Mouse (Mus musculus): Measurements from ENCODE around the gene Arhgap24. TPM values are rescaled to one million over a fixed set of nuclear protein-coding genes. Genes with fewer than 3 reads are reported as not detected.
"Not testable (repeated sequence)": the region's sequence is repeated elsewhere in the genome, so short reads cannot be mapped to it uniquely, and the experiment has no call there.

The Arhgap24 gene
- total and polyA plus RNA-seq, 2 experiments, result 4.6 to 6.9 TPM

DNA sequence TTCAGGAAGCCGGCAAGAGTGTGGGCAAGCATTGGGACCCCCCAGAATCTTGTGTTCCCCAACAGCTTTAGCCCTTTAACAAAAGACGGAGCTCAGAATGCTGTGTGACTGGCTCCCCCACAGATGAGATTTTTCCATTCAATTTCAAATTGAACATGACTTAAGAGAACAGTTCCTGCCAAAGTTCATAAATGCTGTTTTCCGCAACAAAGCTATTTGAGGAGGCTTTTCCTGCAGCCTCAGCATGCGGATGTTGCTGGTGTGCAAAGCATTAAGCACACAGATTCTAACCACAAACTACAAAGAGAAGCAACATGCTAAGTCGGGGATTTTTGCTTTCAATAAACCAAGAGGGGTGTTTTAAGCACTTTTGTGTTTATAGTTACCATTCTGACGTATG is 449.0 kb downstream of the Arhgap24 start:
- Histone ChIP-seq H3K27me3 (ENCODE audit: control insufficient read depth, insufficient read depth, low read length) (no peaks in the 10 kb centered on the region), H3K9ac (ENCODE audit: low read depth, low read length) (no peak overlapping the region), H3K27ac (replicated peaks; ENCODE audit: insufficient read depth, low read depth, low read length) (no peak overlapping the region), H3K4me3 (ENCODE audit: insufficient read depth, low read depth, low read length) (no peak overlapping the region), H3K36me3 (ENCODE audit: control insufficient read depth, insufficient read depth, low read length) (no peaks in the 10 kb centered on the region), H3K79me2 (ENCODE audit: control insufficient read depth, insufficient read depth, low read length) (no peaks in the 10 kb centered on the region), H3K4me1 (ENCODE audit: control insufficient read depth, insufficient read depth, low read length) (no peaks in the 10 kb centered on the region)
- DNase-seq (ENCODE audit: extremely low read depth, low read depth, low spot score), result no peak
- TF ChIP-seq POLR2A (IDR thresholded peaks at IDR 0.05; ENCODE audit: extremely low read depth, insufficient read depth, low read length) (no peak), CTCF (IDR thresholded peaks at IDR 0.05; ENCODE audit: low read depth, low read length) (no peak)
- 69% methylated on average over 6 of the region's 6 CpGs for WGBS

DNA sequence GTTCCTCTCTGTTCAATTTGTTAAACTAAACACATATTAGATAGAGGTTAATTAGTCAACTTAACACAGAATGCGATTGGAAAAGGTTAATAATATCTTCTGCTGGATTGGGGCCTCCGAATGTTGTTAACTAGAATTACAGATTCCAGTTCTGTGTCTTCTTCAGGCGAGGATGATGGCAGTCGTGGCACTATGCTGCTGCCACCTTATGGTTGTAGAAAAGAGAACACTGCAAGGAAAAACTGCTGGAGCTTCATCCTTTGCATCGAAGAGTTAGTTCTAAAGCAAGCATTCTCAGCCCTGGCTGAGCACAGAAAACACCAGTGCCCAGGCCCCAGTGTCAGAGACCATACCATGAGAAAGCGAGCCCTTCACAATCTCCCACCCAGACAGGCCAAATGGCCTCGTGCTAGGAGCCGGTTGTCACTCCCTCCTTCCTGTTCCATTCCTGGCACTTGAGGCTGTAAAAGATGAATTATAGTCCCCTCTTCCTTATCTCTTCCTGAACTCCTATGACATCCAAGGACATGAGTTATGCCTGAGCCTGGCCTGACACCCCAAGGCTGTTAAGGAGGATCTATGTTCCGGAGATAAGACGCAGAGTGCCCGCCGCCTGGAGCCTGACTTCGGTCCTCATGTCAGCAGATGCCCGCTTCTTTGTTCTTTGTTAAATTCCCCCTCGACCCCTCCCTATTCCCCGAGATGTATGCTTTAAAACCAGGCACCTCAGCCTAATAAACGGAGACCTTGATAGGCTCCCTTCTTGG is 462.9 kb downstream of the Arhgap24 start:
- 72% methylated on average over 17 of the region's 17 CpGs for WGBS
- H3K9ac ChIP-seq (ENCODE audit: low read depth, low read length); DNase-seq (ENCODE audit: extremely low read depth, low read depth, low spot score); H3K79me2 ChIP-seq (ENCODE audit: control insufficient read depth, insufficient read depth, low read length); H3K27me3 ChIP-seq (ENCODE audit: control insufficient read depth, insufficient read depth, low read length); H3K4me3 ChIP-seq (ENCODE audit: insufficient read depth, low read depth, low read length); H3K4me1 ChIP-seq (ENCODE audit: control insufficient read depth, insufficient read depth, low read length); H3K36me3 ChIP-seq (ENCODE audit: control insufficient read depth, insufficient read depth, low read length); H3K27ac ChIP-seq (replicated peaks; ENCODE audit: insufficient read depth, low read depth, low read length): not testable (repeated sequence)

DNA sequence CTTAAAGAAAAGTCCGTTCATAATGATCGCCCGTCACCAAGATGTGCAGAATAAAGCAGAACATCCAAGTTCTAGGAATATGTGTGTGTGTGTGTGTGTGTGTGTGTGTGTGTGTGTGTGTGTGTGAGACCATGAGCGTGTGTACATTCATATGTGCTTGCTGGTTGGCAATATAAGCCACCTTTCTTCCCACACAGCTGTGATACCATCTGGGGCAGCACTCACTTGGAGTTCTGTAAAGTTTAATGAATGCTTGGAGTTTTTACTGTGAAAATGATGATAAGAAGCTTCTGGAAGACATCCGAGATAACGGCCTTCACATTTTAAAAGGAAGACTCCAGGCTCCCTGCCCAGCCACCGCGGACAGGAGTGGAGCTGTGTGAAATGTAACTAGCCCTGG is 465.4 kb downstream of the Arhgap24 start:
- Histone ChIP-seq H3K79me2 (ENCODE audit: control insufficient read depth, insufficient read depth, low read length) (no peaks in the 10 kb centered on the region), H3K4me3 (ENCODE audit: insufficient read depth, low read depth, low read length) (no peak overlapping the region), H3K9ac (ENCODE audit: low read depth, low read length) (no peak overlapping the region), H3K4me1 (ENCODE audit: control insufficient read depth, insufficient read depth, low read length) (no peaks in the 10 kb centered on the region), H3K36me3 (ENCODE audit: control insufficient read depth, insufficient read depth, low read length) (no peaks in the 10 kb centered on the region), H3K27me3 (ENCODE audit: control insufficient read depth, insufficient read depth, low read length) (no peaks in the 10 kb centered on the region), H3K27ac (replicated peaks; ENCODE audit: insufficient read depth, low read depth, low read length) (no peak overlapping the region)
- TF ChIP-seq CTCF (IDR thresholded peaks at IDR 0.05; ENCODE audit: low read depth, low read length) (no peak), POLR2A (IDR thresholded peaks at IDR 0.05; ENCODE audit: extremely low read depth, insufficient read depth, low read length) (no peak)
- WGBS, result 79% methylated on average over 8 of the region's 8 CpGs
- DNase-seq (ENCODE audit: extremely low read depth, low read depth, low spot score), result no peak

DNA sequence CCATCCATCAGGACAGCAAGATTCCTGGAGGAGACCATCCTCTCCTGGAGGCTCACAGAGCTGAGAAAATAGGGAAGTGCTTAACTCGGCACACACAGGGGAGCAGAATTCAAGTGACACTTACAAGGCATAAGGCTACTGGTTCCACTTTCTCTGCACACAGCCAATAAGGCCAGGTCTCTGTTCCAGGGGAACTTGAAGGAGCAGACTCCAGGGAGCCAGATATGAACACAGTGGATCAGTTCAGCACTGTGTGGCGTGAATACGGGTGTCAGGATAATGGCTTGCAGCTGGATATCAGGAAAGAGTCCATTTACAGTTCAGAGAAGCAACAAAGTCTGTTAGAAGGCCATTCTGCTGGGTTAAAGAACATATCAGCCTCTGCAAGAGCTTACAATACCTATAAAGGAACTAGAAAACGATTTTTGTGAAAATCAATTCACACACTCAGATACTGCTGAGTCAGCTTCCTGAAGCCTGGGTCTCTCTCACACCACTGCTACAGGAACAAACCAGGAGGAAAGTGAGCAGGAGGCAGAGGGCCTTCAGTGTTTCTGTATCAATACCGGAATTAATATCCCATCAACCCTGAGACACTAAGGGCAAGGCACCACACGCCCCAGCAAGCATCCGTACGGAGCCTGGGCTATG is 466.0 kb downstream of the Arhgap24 start:
- 76% methylated on average over 8 of the region's 8 CpGs for WGBS
- TF ChIP-seq POLR2A (IDR thresholded peaks at IDR 0.05; ENCODE audit: extremely low read depth, insufficient read depth, low read length) (no peak), CTCF (IDR thresholded peaks at IDR 0.05; ENCODE audit: low read depth, low read length) (no peak)
- H3K27ac ChIP-seq (replicated peaks; ENCODE audit: insufficient read depth, low read depth, low read length), result no peak overlapping the region

More for the DNA sequence above, 466.0 kb downstream of the Arhgap24 start:
- H3K36me3 ChIP-seq (ENCODE audit: control insufficient read depth, insufficient read depth, low read length), result no peaks in the 10 kb centered on the region
- H3K79me2 ChIP-seq (ENCODE audit: control insufficient read depth, insufficient read depth, low read length), result no peaks in the 10 kb centered on the region
- no peaks in the 10 kb centered on the region for H3K4me1 ChIP-seq (ENCODE audit: control insufficient read depth, insufficient read depth, low read length)
- H3K27me3 ChIP-seq (ENCODE audit: control insufficient read depth, insufficient read depth, low read length), result no peaks in the 10 kb centered on the region
- no peak for DNase-seq (ENCODE audit: extremely low read depth, low read depth, low spot score)
- H3K9ac ChIP-seq (ENCODE audit: low read depth, low read length), result no peak overlapping the region
- no peak overlapping the region for H3K4me3 ChIP-seq (ENCODE audit: insufficient read depth, low read depth, low read length)
